Mouse (Mus musculus) cortical plate, adult 2 months (tissue): ENCODE results near the gene Syde2.

Experiments used
- CTCF ChIP-seq: fragments of 200-500 bp; IDR thresholded peaks from 2 replicates; pipeline ENCODE4 v1.5.1; 2011; ENCODE audit warnings: mild to moderate bottlenecking, control low read depth, low read length; ENCODE audit not compliant: insufficient read depth; ENCODE audit errors: extremely low read depth
- POLR2A ChIP-seq: fragments of 200-500 bp; IDR thresholded peaks from 2 replicates; pipeline ENCODE4 v1.6.1; 2011; ENCODE audit warnings: mild to moderate bottlenecking, low read length, control low read depth; ENCODE audit not compliant: insufficient read depth; ENCODE audit errors: extremely low read depth

DNA sequence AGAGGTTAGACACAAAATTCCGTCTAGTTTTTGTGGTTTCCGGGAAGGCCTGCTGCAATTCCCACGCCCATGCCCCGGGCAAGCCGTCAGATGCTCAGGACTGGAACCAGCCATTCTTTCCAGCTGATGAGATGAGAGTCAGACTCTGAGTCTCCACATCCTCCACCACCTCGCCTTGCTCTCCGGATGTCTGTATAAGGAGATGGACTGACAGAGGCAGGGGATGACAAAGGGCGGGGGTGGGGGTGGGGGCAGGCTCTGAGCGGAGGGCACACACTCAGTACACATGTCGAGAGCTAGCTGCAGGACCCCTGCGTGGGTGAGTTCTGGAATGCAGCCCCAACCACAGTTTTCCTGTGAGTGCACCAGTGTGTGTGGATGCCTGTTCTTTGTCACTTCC is 57.3 kb downstream of the Syde2 start:
- no peak for TF ChIP-seq CTCF
- TF ChIP-seq POLR2A, result no peak
